19 mouse cellular contexts compared by ENCODE assay signal in genomic region chr2:146728693-146729092, GRCm38 (mm10).
"Had no signal": no experiment of that assay in that cellular context is flagged by ENCODE, and none has a peak within 500 bp of the region (broad histone marks: within the 10 kb centered on the region; RNA-seq: fewer than 3 reads in every experiment).

No protein-coding gene starts in this region.

- H3K4me3 ChIP-seq: liver, embryonic 15.5 days; midbrain, embryonic 10.5 days; midbrain, embryonic 13.5 days; midbrain, embryonic 15.5 days; myocyte; neural tube, embryonic 13.5 days; neural tube, embryonic 15.5 days; stomach, embryonic 15.5 days had no signal

- ATAC-seq: liver, postnatal 0 days; midbrain, embryonic 13.5 days; midbrain, embryonic 15.5 days had no signal

- H3K27me3 ChIP-seq: liver, embryonic 15.5 days; neural tube, embryonic 13.5 days; neural tube, embryonic 15.5 days; stomach, embryonic 15.5 days had no signal

- H3K27ac ChIP-seq: liver, embryonic 15.5 days; midbrain, embryonic 10.5 days; midbrain, embryonic 13.5 days; midbrain, embryonic 15.5 days; neural tube, embryonic 13.5 days; neural tube, embryonic 15.5 days; stomach, embryonic 15.5 days; stomach, postnatal 0 days had no signal

- H3K36me3 ChIP-seq: liver, embryonic 15.5 days; midbrain, embryonic 10.5 days; midbrain, embryonic 13.5 days; midbrain, embryonic 15.5 days; neural tube, embryonic 13.5 days; neural tube, embryonic 15.5 days; stomach, embryonic 15.5 days had no signal

- DNase-seq: liver, postnatal 0 days; lung, embryonic 14.5 days; lung, postnatal 10 days; lung, postnatal 4 days; retina, postnatal 1 day; right cerebral cortex, adult 18-20 months; right cerebral cortex, postnatal 25 days; thymus, adult 2 months; thymus, postnatal 25 days; thymus, postnatal 4 days had no signal

- H3K4me1 ChIP-seq: liver, embryonic 15.5 days; stomach, embryonic 15.5 days had no signal

- H3K9me3 ChIP-seq: liver, embryonic 15.5 days; midbrain, embryonic 10.5 days; midbrain, embryonic 13.5 days; midbrain, embryonic 15.5 days; neural tube, embryonic 13.5 days; neural tube, embryonic 15.5 days; stomach, embryonic 15.5 days had no signal

- H3K9ac ChIP-seq: liver, embryonic 15.5 days; liver, postnatal 0 days; lung, embryonic 14.5 days; midbrain, embryonic 13.5 days; midbrain, embryonic 15.5 days; neural tube, embryonic 13.5 days; neural tube, embryonic 15.5 days; stomach, embryonic 15.5 days had no signal
